Mouse (Mus musculus) frontal cortex, adult (tissue): Measurements from ENCODE around the gene Snx33.
"Not testable (repeated sequence)": the region's sequence is repeated elsewhere in the genome, so short reads cannot be mapped to it uniquely, and the experiment has no call there.

Experiments
- ATAC-seq: cut with Nextera tagmentation; 2 replicates; pipeline ENCODE4 v1.9.2; 2017; ENCODE audit warnings: mild to moderate bottlenecking, moderate library complexity, mixed read lengths; ENCODE audit not compliant: low TSS enrichment

The Snx33 gene

GRCm38 (mm10) chr9:56928041-56928811, at the start of gene Snx33:
TSS of gene Snx33 (minus strand) at chr9:56928371.
- peak; percentile 93 for ATAC-seq

GRCm38 (mm10) chr9:56975199-56975598, 47.0 kb upstream of the Snx33 start:
- no peak for ATAC-seq

GRCm38 (mm10) chr9:56973960-56974524, 45.9 kb upstream of the Snx33 start:
- ATAC-seq = no peak

DNA sequence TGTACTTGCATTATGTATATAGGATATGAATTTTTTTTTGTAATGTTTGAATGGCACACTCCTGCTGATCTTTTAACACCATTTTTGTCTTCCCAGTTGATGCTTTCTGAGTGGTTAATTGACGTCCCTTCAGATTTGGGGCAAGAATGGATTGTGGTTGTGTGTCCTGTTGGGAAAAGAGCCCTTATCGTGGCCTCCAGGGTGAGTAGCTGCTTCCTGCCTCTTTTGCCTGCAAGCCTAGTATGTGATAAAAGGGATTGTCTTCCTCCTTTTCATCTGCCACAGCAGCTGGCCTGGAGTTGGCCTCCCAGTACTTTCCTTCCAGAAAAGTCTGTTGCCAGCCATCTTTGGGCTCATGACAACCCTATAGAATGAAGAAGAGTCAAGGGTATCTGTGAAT, 42.0 kb upstream of the Snx33 start:
- no peak for ATAC-seq

GRCm38 (mm10) chr9:56961591-56961990, 33.4 kb upstream of the Snx33 start:
- ATAC-seq = no peak

DNA sequence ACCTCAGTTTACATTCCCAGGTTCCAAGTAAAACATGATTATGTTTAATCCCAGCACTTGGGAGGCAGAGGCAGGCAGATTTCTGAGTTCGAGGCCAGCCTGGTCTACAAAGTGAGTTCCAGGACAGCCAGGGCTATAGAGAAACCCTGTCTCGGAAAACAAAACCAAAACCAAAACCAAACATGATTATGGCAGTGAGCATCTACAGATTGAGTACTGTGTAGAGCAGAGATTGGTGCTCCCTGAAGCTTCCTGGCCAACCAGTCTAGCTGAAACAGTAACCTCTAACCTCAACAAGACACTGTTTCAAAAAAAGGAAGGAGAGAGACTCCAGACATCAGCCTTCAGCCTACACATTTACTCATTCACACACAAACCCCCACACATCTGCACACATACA, 30.5 kb upstream of the Snx33 start:
- ATAC-seq = no peak

- no peak for ATAC-seq
These were observed 28.9 kb upstream of the Snx33 start for GRCm38 (mm10) chr9:56956966-56957675.

DNA sequence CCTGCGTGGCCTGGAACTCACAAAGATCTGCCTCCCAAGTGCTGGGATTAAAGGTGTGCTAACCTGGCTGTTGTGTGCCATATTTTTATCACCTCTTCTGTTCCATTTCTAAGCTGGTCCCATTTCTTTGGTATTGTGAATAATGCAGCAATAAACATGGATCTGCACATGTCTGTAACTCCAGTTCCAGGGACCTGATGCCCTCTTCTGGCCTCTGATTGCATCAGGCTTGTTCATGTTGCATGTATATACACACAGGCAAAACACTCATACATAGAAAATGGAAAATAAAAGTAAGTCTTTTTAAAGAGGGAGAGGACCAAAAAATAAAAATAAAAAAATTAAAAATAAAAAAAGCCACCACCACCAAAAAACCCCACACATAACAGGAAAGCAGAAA, 25.4 kb upstream of the Snx33 start:
- no peak for ATAC-seq

GRCm38 (mm10) chr9:56950414-56951400, 22.5 kb upstream of the Snx33 start, which contains the start of gene Snupn:
TSS of gene Snupn (plus strand) at chr9:56950878.
- peak; percentile 100 for ATAC-seq

GRCm38 (mm10) chr9:56949767-56950166, 21.6 kb upstream of the Snx33 start:
- no peak for ATAC-seq

- ATAC-seq = not testable (repeated sequence)
These were observed 20.5 kb upstream of the Snx33 start for GRCm38 (mm10) chr9:56948699-56949098.

DNA sequence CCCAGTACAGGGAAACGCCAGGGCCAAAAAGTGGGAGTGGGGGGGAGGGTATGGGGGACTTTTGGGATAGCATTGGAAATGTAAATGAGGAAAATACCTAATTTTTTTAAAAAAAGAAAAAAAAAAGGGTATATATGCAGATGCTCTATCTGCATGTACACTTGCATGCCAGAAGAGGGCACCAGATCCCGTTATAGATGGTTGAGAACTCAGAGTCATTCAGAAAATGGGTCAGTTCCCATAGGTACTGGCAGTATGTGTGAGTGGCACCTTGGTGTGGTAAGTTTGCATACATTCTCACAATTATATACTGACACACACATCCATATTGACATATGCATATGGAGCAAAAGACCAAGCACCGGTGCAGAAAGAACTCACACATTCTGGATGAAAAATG, 19.3 kb upstream of the Snx33 start:
- not testable (repeated sequence) for ATAC-seq

GRCm38 (mm10) chr9:56938374-56938773, 10.2 kb upstream of the Snx33 start:
- no peak for ATAC-seq

DNA sequence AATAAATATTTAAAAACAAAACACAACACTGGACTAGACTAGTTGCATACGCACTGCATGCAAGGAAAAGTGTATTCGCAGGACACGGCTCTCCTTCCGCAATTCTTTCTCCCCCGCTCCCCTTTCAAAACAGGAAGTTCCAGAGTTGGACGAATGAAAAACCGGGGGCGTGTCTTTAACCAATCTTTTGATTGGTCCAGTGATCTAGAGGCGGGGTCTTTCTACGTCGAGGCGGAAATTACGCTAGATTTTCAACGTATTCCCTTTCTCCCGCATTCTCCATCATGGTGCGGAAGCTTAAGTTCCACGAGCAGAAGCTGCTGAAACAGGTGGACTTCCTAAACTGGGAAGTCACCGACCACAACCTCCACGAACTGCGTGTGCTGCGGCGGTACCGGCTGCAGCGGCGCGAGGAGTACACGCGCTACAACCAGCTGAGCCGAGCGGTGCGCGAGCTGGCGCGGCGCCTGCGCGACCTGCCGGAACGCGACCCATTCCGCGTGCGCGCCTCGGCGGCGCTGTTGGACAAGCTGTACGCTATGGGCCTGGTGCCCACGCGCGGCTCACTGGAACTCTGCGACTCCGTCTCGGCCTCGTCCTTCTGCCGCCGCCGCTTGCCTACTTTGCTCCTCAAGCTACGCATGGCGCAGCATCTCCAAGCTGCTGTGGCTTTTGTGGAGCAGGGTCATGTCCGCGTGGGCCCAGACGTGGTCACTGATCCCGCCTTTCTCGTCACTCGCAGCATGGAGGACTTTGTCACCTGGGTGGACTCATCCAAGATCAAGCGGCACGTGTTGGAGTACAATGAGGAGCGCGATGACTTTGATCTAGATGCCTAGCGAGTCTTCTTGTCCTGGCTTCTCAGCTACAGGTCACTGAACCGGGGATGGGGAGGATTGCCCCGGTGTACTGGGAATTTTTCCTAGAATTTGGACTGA, 9.3 kb upstream of the Snx33 start, which contains the start of gene Imp3:
Gene Imp3 (plus strand): TSS at position 253 of the 938 bp plus-strand sequence.
- ATAC-seq = peak; percentile 94

DNA sequence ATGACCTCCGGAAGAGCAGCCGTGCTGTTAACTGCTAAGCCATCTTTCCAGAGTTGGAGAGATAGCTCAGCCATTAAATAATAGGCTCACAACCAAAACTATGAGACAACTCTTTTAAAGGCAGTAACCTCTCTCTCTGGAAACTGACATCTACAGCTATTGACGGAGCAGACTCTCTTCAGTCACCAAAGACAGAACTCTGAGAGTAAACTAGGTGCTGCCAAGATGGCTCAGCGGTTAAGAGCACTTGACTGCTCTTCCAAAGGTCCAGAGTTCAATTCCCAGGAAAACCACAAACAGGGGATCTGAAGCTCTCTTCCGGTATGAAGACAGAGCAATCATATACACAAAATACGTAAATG, 8.7 kb upstream of the Snx33 start:
- ATAC-seq = no peak

GRCm38 (mm10) chr9:56930556-56930955, 2.4 kb upstream of the Snx33 start:
- no peak for ATAC-seq

GRCm38 (mm10) chr9:56929496-56929895, 1.3 kb upstream of the Snx33 start:
- ATAC-seq = no peak

DNA sequence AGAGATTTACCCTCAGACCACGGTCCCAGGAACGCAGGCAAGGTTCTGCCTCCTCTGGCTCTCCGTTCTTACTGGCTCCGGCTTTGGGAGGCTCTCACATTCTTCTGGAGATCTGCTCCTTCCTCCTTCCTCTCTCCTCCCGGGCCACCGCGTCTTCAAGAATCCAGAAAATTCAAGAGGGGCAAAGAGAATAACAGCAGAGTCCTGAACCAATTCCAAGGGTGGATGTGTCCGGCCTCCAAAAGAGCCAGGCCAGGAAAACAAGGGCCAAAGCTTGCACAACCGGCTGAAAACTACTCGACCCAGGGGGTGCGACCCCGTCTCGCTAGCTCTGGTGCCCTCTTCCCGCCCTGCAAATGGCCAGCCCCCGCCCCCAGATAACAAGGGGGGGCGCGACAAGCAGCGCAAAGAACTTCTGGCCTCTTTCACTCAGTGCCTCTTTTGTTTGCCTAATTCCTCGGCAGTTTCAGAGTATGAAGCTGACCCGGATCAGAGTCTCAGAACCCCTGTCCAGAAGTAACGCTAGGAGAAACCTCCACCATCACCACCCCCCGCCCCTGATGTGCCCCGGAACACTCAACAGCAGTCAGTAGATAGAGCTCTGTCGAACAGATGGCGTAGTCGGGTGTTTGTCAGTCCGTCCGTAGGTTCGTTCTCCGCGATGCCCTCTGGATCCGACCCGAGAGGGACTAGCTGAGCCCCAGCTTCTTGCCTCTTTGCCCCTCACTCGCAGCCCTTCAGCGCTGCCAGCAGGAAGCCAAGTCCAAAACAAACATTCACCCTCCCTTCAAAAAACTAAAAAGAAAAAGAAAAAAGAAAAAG, 769 bp downstream of the Snx33 start:
- no peak for ATAC-seq

DNA sequence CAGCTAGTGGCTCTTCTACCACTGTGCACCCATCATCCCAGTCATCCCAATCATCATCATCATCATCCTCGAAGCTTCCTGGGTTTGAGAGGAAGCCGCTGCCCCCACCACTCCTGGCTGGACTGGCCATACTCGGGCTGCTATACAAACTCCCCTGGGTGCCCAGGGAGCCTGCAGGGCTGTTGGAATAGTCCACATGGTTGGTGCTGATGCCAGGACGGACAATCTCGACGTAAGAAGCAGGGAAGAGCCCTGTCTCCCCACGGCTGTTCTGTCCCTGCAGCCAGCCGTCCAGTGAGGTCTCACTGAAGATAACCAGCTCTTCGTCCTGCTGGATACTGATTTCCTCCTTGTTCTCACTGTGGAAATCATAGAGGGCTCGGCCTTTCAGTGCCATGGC, 1.8 kb downstream of the Snx33 start:
- no peak for ATAC-seq

GRCm38 (mm10) chr9:56926025-56926360, 2.2 kb downstream of the Snx33 start:
- ATAC-seq = no peak
